Mouse (Mus musculus): ENCODE measurements at regions not wholly inside any gene's neighbourhood (a gene's known extent, or its start where the extent isn't known, plus 50 kb on each side); places are given as distances from the start of the nearest gene placed in this dataset.

GRCm38 (mm10) chr5:47322511-47323167 is 660.3 kb upstream of the Slit2 start:
- Histone ChIP-seq H3K4me3 (no peak overlapping the region), H3K36me3 (ENCODE audit: control insufficient read depth, insufficient read depth) (no peaks in the 10 kb centered on the region), H3K27me3 (ENCODE audit: control insufficient read depth, insufficient read depth, insufficient read length) (no peaks in the 10 kb centered on the region), H3K4me2 (ENCODE audit: low read depth) (peak overlapping the region; percentile 5), H3ac (ENCODE audit: control insufficient read depth, insufficient read length) (no peak overlapping the region), H3K79me2 (ENCODE audit: control insufficient read depth, insufficient read depth) (no peaks in the 10 kb centered on the region)
- TF ChIP-seq POLR2A (IDR thresholded peaks at IDR 0.05; ENCODE audit: insufficient read length, low read depth), result no peak
- no peak for TF ChIP-seq MYOG (IDR thresholded peaks at IDR 0.05; ENCODE audit: control insufficient read depth in 1 of 3, insufficient read depth in 1 of 3, insufficient read length in 2 of 3, low read depth in 2 of 3)
- no peak for TF ChIP-seq TCF12 (IDR thresholded peaks at IDR 0.05; ENCODE audit: insufficient read depth, poor library complexity, severe bottlenecking)
- TF ChIP-seq TCF3 (IDR thresholded peaks at IDR 0.05; ENCODE audit: insufficient read length, low read depth), result no peak
- TF ChIP-seq POLR2AphosphoS2 (IDR thresholded peaks at IDR 0.05; ENCODE audit: insufficient read length, low read depth), result no peak
- no peak for TF ChIP-seq E2F4 (IDR thresholded peaks at IDR 0.05; ENCODE audit: insufficient read depth)
- TF ChIP-seq USF1 (IDR thresholded peaks at IDR 0.05; ENCODE audit: low read depth), result no peak
- TF ChIP-seq REST (IDR thresholded peaks at IDR 0.05; ENCODE audit: insufficient read depth, insufficient read length), result no peak
- no peak for TF ChIP-seq MYOD1 (IDR thresholded peaks at IDR 0.05; ENCODE audit: control insufficient read depth in 1 of 3, insufficient read length in 2 of 3, low read depth in 2 of 3)
- no peak for TF ChIP-seq CEBPB (IDR thresholded peaks at IDR 0.05; ENCODE audit: insufficient read depth, poor library complexity, severe bottlenecking)
- no peak for TF ChIP-seq SRF (IDR thresholded peaks at IDR 0.05; ENCODE audit: control insufficient read depth, insufficient read length, low read depth)
- no peak for TF ChIP-seq MAX (IDR thresholded peaks at IDR 0.05; ENCODE audit: low read depth)

GRCm38 (mm10) chr5:47334299-47334698 is 648.6 kb upstream of the Slit2 start:
- TF ChIP-seq MAX (IDR thresholded peaks at IDR 0.05; ENCODE audit: low read depth), result no peak
- no peak for TF ChIP-seq TCF12 (IDR thresholded peaks at IDR 0.05; ENCODE audit: insufficient read depth, poor library complexity, severe bottlenecking)
- Histone ChIP-seq H3K4me3 (no peak overlapping the region), H3K27me3 (ENCODE audit: control insufficient read depth, insufficient read depth, insufficient read length) (no peaks in the 10 kb centered on the region), H3K4me2 (ENCODE audit: low read depth) (no peak overlapping the region), H3K79me2 (ENCODE audit: control insufficient read depth, insufficient read depth) (no peaks in the 10 kb centered on the region), H3K36me3 (ENCODE audit: control insufficient read depth, insufficient read depth) (no peaks in the 10 kb centered on the region), H3ac (ENCODE audit: control insufficient read depth, insufficient read length) (no peak overlapping the region)

GRCm38 (mm10) chr5:47336511-47336910 is 646.4 kb upstream of the Slit2 start:
- Histone ChIP-seq H3ac (ENCODE audit: control insufficient read depth, insufficient read length) (no peak overlapping the region), H3K4me2 (ENCODE audit: low read depth) (no peak overlapping the region), H3K27me3 (ENCODE audit: control insufficient read depth, insufficient read depth, insufficient read length) (no peaks in the 10 kb centered on the region), H3K79me2 (ENCODE audit: control insufficient read depth, insufficient read depth) (no peaks in the 10 kb centered on the region), H3K4me3 (no peak overlapping the region), H3K36me3 (ENCODE audit: control insufficient read depth, insufficient read depth) (no peaks in the 10 kb centered on the region)
- TF ChIP-seq MAX (IDR thresholded peaks at IDR 0.05; ENCODE audit: low read depth), result no peak
- TF ChIP-seq POLR2A (IDR thresholded peaks at IDR 0.05; ENCODE audit: insufficient read length, low read depth), result no peak

GRCm38 (mm10) chr5:47339807-47340206 is 643.1 kb upstream of the Slit2 start:
- Histone ChIP-seq H3K27me3 (ENCODE audit: control insufficient read depth, insufficient read depth, insufficient read length) (no peaks in the 10 kb centered on the region), H3K4me2 (ENCODE audit: low read depth) (no peak overlapping the region), H3ac (ENCODE audit: control insufficient read depth, insufficient read length) (no peak overlapping the region), H3K4me3 (no peak overlapping the region), H3K79me2 (ENCODE audit: control insufficient read depth, insufficient read depth) (no peaks in the 10 kb centered on the region), H3K36me3 (ENCODE audit: control insufficient read depth, insufficient read depth) (no peaks in the 10 kb centered on the region)
- TF ChIP-seq MAX (IDR thresholded peaks at IDR 0.05; ENCODE audit: low read depth), result no peak
- no peak for TF ChIP-seq REST (IDR thresholded peaks at IDR 0.05; ENCODE audit: insufficient read depth, insufficient read length)
- no peak for TF ChIP-seq SRF (IDR thresholded peaks at IDR 0.05; ENCODE audit: control insufficient read depth, insufficient read length, low read depth)
- 0 out of 2 replicates have a peak, but pooled peaks have one; percentile 31 for TF ChIP-seq CEBPB (IDR thresholded peaks at IDR 0.05; ENCODE audit: insufficient read depth, poor library complexity, severe bottlenecking)
- TF ChIP-seq POLR2A (IDR thresholded peaks at IDR 0.05; ENCODE audit: insufficient read length, low read depth), result no peak
- no peak for TF ChIP-seq MYOG (IDR thresholded peaks at IDR 0.05; ENCODE audit: control insufficient read depth in 1 of 3, insufficient read depth in 1 of 3, insufficient read length in 2 of 3, low read depth in 2 of 3)
- no peak for TF ChIP-seq USF1 (IDR thresholded peaks at IDR 0.05; ENCODE audit: low read depth)

- no peaks in the 10 kb centered on the region for H3K36me3 ChIP-seq (ENCODE audit: control insufficient read depth, insufficient read depth)
- no peaks in the 10 kb centered on the region for H3K27me3 ChIP-seq (ENCODE audit: control insufficient read depth, insufficient read depth, insufficient read length)
- TF ChIP-seq MAX (IDR thresholded peaks at IDR 0.05; ENCODE audit: low read depth) (no peak), POLR2A (IDR thresholded peaks at IDR 0.05; ENCODE audit: insufficient read length, low read depth) (no peak), MYOG (IDR thresholded peaks at IDR 0.05; ENCODE audit: control insufficient read depth in 1 of 3, insufficient read depth in 1 of 3, insufficient read length in 2 of 3, low read depth in 2 of 3) (no peak), CEBPB (IDR thresholded peaks at IDR 0.05; ENCODE audit: insufficient read depth, poor library complexity, severe bottlenecking) (no peak), POLR2AphosphoS2 (IDR thresholded peaks at IDR 0.05; ENCODE audit: insufficient read length, low read depth) (no peak), SRF (IDR thresholded peaks at IDR 0.05; ENCODE audit: control insufficient read depth, insufficient read length, low read depth) (no peak), REST (IDR thresholded peaks at IDR 0.05; ENCODE audit: insufficient read depth, insufficient read length) (no peak), E2F4 (IDR thresholded peaks at IDR 0.05; ENCODE audit: insufficient read depth) (no peak), TCF12 (IDR thresholded peaks at IDR 0.05; ENCODE audit: insufficient read depth, poor library complexity, severe bottlenecking) (no peak), USF1 (IDR thresholded peaks at IDR 0.05; ENCODE audit: low read depth) (no peak), MYOD1 (IDR thresholded peaks at IDR 0.05; ENCODE audit: control insufficient read depth in 1 of 3, insufficient read length in 2 of 3, low read depth in 2 of 3) (no peak)
- no peak overlapping the region for H3ac ChIP-seq (ENCODE audit: control insufficient read depth, insufficient read length)
- H3K4me3 ChIP-seq, result no peak overlapping the region
- H3K4me2 ChIP-seq (ENCODE audit: low read depth), result no peak overlapping the region
- H3K79me2 ChIP-seq (ENCODE audit: control insufficient read depth, insufficient read depth), result no peaks in the 10 kb centered on the region
Observed at GRCm38 (mm10) chr5:47370184-47370583, 612.8 kb upstream of the Slit2 start.
